Mouse (Mus musculus) heart, adult 2 months (tissue): Measurements from ENCODE around the gene Ergic3.

Experiments
- CTCF ChIP-seq: fragments of 200-600 bp; IDR thresholded peaks from 2 replicates; pipeline ENCODE4 v1.8.1; 2022; ENCODE audit warnings: antibody characterized with exemption, mild to moderate bottlenecking, moderate library complexity
- EP300 ChIP-seq: fragments of 200-500 bp; IDR thresholded peaks from 2 replicates; pipeline ENCODE4 v1.6.1; 2011; ENCODE audit warnings: low read depth, low read length, control low read depth; ENCODE audit not compliant: insufficient read depth

DNA sequence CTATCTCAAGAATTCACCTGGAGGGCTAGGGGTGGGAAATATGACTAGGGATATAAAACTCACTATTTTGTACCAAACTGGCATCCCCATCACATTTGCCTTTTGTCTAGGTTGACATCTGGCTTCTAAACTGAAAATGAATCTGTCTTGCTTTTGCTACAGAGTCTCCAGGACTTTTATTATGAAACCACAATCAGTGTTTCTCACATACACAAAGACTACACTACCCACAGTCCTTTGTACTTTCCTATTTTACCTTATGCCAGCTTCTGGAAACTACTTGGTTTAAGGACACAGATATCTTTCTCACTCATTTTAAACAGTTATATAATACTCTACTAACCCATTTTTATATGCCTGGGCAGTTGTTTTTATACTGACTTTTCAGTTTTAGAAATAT lies 17.6 kb downstream of the Ergic3 start:
- no peak for TF ChIP-seq CTCF
- TF ChIP-seq EP300 = no peak
